Mouse (Mus musculus): Measurements from ENCODE around the gene Gm13103. TPM values are rescaled to one million over a fixed set of nuclear protein-coding genes. Genes with fewer than 3 reads are reported as not detected.
"Not testable (repeated sequence)": the region's sequence is repeated elsewhere in the genome, so short reads cannot be mapped to it uniquely, and the experiment has no call there.

The Gm13103 gene
- not detected in 2 replicates for polyA plus RNA-seq (2012; rRNA removed)

DNA sequence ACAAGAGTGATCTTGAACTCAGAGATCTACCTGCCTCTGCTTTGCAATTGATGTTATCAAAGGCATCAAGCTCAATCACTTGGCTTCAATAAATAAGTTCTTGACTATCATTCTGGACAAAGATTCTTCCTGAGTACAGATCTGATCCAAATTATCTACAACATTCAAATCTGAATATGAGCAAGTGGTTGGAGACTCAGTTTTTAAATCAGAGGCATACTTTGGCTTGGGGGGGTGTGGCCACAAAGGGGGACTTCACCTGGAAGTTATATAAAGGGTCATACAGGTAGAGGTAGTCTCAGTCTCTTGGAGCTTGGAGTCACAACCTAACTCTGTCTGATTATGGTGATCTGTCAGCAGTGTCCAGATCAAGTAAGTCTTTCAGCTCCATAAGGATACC is at the start of gene Gm13103:
Gene Gm13103 (plus strand): TSS at position 301 of the 400 bp plus-strand sequence.
- H3K27me3 ChIP-seq (ENCODE audit: control insufficient read depth, insufficient read depth, low read length); H3K27ac ChIP-seq (ENCODE audit: insufficient read depth, low read length); H3K4me3 ChIP-seq (replicated peaks; ENCODE audit: insufficient read depth, low read depth, low read length); DNase-seq; H3K4me1 ChIP-seq (ENCODE audit: control insufficient read depth, insufficient read depth, low read length): not testable (repeated sequence)

DNA sequence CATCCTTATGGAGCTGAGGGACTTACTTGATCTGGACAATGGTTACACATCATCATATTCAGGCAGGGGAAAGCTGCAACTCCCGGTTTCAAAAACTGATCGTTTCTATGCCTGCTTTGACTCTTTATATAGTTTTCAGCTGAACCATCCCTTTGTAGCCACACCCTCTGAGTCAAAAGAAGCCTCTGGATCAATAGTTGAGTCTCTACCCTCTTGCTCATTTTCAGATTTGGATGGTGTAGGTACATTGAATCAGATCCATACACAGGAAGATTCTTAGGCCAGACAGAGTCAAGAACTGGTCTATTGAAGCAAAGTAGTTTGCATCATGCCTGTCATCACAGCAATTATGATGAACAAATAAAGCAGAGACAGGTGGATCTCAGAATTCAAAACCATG is 30.3 kb upstream of the Gm13103 start, which contains the start of gene Gm13084:
Gene Gm13084 (minus strand): TSS at position 101 of the 400 bp plus-strand sequence.
- WGBS, result 68% methylated on average over 2 of the region's 2 CpGs

DNA sequence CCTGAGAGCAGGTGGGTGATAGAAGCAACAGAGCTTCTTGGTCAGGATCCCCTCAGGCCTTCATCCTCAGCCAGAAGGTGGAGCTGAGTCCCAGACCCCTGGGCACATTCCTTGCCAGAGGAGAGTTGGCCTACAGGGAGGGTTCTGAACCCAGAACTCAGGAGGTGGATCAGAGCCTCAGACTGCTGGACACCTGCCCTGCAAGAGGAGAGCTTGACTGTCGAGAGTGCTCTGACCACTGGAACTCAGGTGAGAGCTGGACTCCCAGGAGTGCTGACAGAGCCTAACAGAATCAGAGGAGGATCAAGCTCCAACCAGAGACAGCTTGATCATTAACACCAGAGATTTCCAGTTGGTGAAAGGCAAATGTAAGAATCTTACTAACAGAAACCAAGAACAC is 36.1 kb downstream of the Gm13103 start:
- not testable (repeated sequence) for DNase-seq; H3K27me3 ChIP-seq (ENCODE audit: control insufficient read depth, insufficient read depth, low read length); H3K27ac ChIP-seq (ENCODE audit: insufficient read depth, low read length); H3K4me1 ChIP-seq (ENCODE audit: control insufficient read depth, insufficient read depth, low read length); H3K4me3 ChIP-seq (replicated peaks; ENCODE audit: insufficient read depth, low read depth, low read length)
- 64% methylated on average over 1 of the region's 1 CpGs for WGBS

More for the DNA sequence above, 30.3 kb upstream of the Gm13103 start, which contains the start of gene Gm13084:
- H3K4me3 ChIP-seq (replicated peaks; ENCODE audit: insufficient read depth, low read depth, low read length), result no peak within 1 kb of the TSS
- no peaks in the 10 kb centered on the region for H3K27me3 ChIP-seq (ENCODE audit: control insufficient read depth, insufficient read depth, low read length)
- no peak for DNase-seq
- no peaks in the 10 kb centered on the region for H3K4me1 ChIP-seq (ENCODE audit: control insufficient read depth, insufficient read depth, low read length)
- H3K27ac ChIP-seq (ENCODE audit: insufficient read depth, low read length), result no peak within 1 kb of the TSS
- no peak for TF ChIP-seq CTCF (IDR thresholded peaks at IDR 0.05; ENCODE audit: borderline replicate concordance, insufficient read depth, low read depth, low read length)
- no peak for TF ChIP-seq POLR2A (IDR thresholded peaks at IDR 0.05; ENCODE audit: borderline replicate concordance, insufficient read depth, low read length)

DNA sequence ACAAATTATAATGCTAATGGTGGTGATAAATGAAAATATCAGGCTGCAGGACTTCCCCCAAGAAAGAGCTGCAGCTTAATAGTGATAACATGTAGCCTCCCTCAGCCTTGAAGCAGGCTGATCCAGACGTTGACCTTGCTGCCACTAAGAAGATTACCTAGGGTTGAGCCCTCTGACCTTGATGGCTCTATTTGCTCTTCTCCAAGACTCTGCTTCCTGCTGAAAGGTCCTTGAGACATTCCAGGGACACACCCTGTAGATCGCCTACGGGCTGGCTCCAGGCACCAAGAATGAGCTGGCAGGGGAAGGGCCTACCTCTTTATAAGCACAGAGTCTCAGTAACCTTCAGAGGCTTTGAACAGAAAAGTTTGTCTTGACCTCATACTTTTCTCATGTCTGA is 48.1 kb downstream of the Gm13103 start:
- not testable (repeated sequence) for DNase-seq; H3K4me1 ChIP-seq (ENCODE audit: control insufficient read depth, insufficient read depth, low read length); H3K27ac ChIP-seq (ENCODE audit: insufficient read depth, low read length); H3K4me3 ChIP-seq (replicated peaks; ENCODE audit: insufficient read depth, low read depth, low read length); H3K27me3 ChIP-seq (ENCODE audit: control insufficient read depth, insufficient read depth, low read length)
- WGBS, result 79% methylated on average over 3 of the region's 3 CpGs

DNA sequence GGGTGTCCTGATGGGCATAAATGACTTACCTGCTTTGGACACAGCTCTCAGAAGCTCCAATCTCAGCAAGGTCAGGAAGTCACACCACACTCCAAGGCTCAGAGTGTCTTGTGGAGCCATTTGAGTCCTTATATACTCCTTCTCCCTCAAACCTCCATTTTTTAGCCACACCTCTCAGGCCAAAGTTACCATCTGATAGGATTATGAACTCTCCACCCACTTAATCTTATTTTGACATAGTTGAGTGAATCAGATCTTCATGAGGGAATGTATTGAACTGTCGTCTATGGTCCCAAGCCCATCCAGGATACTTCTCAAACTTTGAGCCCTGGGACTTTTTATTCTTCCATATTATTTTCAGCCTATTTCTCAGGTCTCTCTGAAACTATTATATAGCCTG is 54.0 kb downstream of the Gm13103 start, which contains the start of gene Pramef6:
Gene Pramef6 (minus strand): TSS at position 101 of the 400 bp plus-strand sequence.
- not testable (repeated sequence) for DNase-seq; H3K27ac ChIP-seq (ENCODE audit: insufficient read depth, low read length); H3K4me3 ChIP-seq (replicated peaks; ENCODE audit: insufficient read depth, low read depth, low read length); H3K4me1 ChIP-seq (ENCODE audit: control insufficient read depth, insufficient read depth, low read length); H3K27me3 ChIP-seq (ENCODE audit: control insufficient read depth, insufficient read depth, low read length)
- WGBS, result 78% methylated on average over 1 of the region's 1 CpGs

Other genes starting within 250 kb of the Gm13103 start
- not detected in 2 replicates for gene Gm13083, start 231.5 kb upstream of the Gm13103 start, polyA plus RNA-seq (2012; rRNA removed)
- gene Gm13088, start 189.3 kb upstream of the Gm13103 start, polyA plus RNA-seq (2012; rRNA removed), result not detected in 2 replicates
- gene Gm13089, start 143.8 kb upstream of the Gm13103 start, polyA plus RNA-seq (2012; rRNA removed), result not detected in 2 replicates
- not detected in 2 replicates for gene Gm13078, start 127.0 kb upstream of the Gm13103 start, polyA plus RNA-seq (2012; rRNA removed)
- gene Gm13023, start 57.1 kb upstream of the Gm13103 start, polyA plus RNA-seq (2012; rRNA removed), result not detected in 2 replicates
- gene Gm13084, start 30.4 kb upstream of the Gm13103 start, polyA plus RNA-seq (2012; rRNA removed), result not detected in 2 replicates
- gene Pramef6, start 53.9 kb downstream of the Gm13103 start, polyA plus RNA-seq (2012; rRNA removed), result not detected in 2 replicates
- not detected in 2 replicates for gene Pramef25, start 104.5 kb downstream of the Gm13103 start, polyA plus RNA-seq (2012; rRNA removed)
- not detected in 2 replicates for gene Gm13101, start 120.5 kb downstream of the Gm13103 start, polyA plus RNA-seq (2012; rRNA removed)
- not detected in 2 replicates for gene Pramef17, start 147.9 kb downstream of the Gm13103 start, polyA plus RNA-seq (2012; rRNA removed)
- gene Pramel4, start 212.6 kb downstream of the Gm13103 start, polyA plus RNA-seq (2012; rRNA removed), result not detected in 2 replicates